Mouse (Mus musculus): ENCODE results near the gene CN725425. TPM values are rescaled to one million over a fixed set of nuclear protein-coding genes. Genes with fewer than 3 reads are reported as not detected.
A peak's percentile ranks its signal among the peaks of the same experiment; 100 is the strongest.

Gene CN725425
- not detected in 2 replicates for polyA plus RNA-seq (2015; fragmentation: Nextera tagmentation; extraction: Ambion mirVana)

- no peaks in the 10 kb centered on the region for H3K36me3 ChIP-seq (replicated peaks)
- ATAC-seq (replicated peaks), result no peak
- H3K27ac ChIP-seq, result no peak within 1 kb of the TSS
- no peak within 1 kb of the TSS for H3K4me2 ChIP-seq
- no peaks in the 10 kb centered on the region for H3K27me3 ChIP-seq (replicated peaks)
- no peak within 1 kb of the TSS for H3K9ac ChIP-seq
- H3K9me3 ChIP-seq, result no peaks in the 10 kb centered on the region
- H3K4me1 ChIP-seq, result no peaks in the 10 kb centered on the region
- H3K4me3 ChIP-seq, result no peak within 1 kb of the TSS
- WGBS, result 93% methylated on average over 30 of the region's 30 CpGs
These were observed at the start of gene CN725425 for GRCm38 (mm10) chr15:91199256-91199905. TSS of gene CN725425 (plus strand) at chr15:91199494.

- 0 out of 2 replicates have a peak, but pooled peaks cover 4% of the 10 kb centered on the region for H3K4me1 ChIP-seq
- H3K9ac ChIP-seq, result no peak overlapping the region
- H3K4me2 ChIP-seq, result no peak overlapping the region
- no peak for ATAC-seq (replicated peaks)
- no peak overlapping the region for H3K27ac ChIP-seq
- H3K4me3 ChIP-seq, result no peak overlapping the region
- WGBS, result 22% methylated on average over 1 of the region's 1 CpGs
- no peaks in the 10 kb centered on the region for H3K9me3 ChIP-seq
- no peaks in the 10 kb centered on the region for H3K27me3 ChIP-seq (replicated peaks)
- 0 out of 2 replicates have a peak, but pooled peaks cover 9% of the 10 kb centered on the region for H3K36me3 ChIP-seq (replicated peaks)
These were observed 46.7 kb upstream of the CN725425 start for GRCm38 (mm10) chr15:91152592-91152991.

- Histone ChIP-seq H3K27ac (no peak overlapping the region), H3K4me3 (no peak overlapping the region), H3K27me3 (replicated peaks) (no peaks in the 10 kb centered on the region), H3K4me2 (no peak overlapping the region), H3K9ac (no peak overlapping the region), H3K36me3 (replicated peaks) (0 out of 2 replicates have a peak, but pooled peaks cover 9% of the 10 kb centered on the region), H3K9me3 (no peaks in the 10 kb centered on the region), H3K4me1 (0 out of 2 replicates have a peak, but pooled peaks cover 4% of the 10 kb centered on the region)
- ATAC-seq (replicated peaks), result no peak
- 68% methylated on average over 3 of the region's 3 CpGs for WGBS
These were observed 46.0 kb upstream of the CN725425 start for GRCm38 (mm10) chr15:91153311-91153710.

GRCm38 (mm10) chr15:91161153-91161552 lies 38.1 kb upstream of the CN725425 start:
- 95% methylated on average over 5 of the region's 5 CpGs for WGBS
- no peak overlapping the region for H3K9ac ChIP-seq
- H3K27me3 ChIP-seq (replicated peaks), result no peaks in the 10 kb centered on the region
- H3K9me3 ChIP-seq, result no peaks in the 10 kb centered on the region
- H3K4me1 ChIP-seq, result peaks cover 4% of the 10 kb centered on the region; the same call in 1 of the 2 replicates
- H3K4me3 ChIP-seq, result no peak overlapping the region
- H3K4me2 ChIP-seq, result no peak overlapping the region
- H3K36me3 ChIP-seq (replicated peaks), result 0 out of 2 replicates have a peak, but pooled peaks cover 2% of the 10 kb centered on the region
- H3K27ac ChIP-seq, result no peak overlapping the region
- ATAC-seq (replicated peaks), result no peak

- WGBS, result 97% methylated on average over 2 of the region's 2 CpGs
- Histone ChIP-seq H3K4me1 (peaks cover 4% of the 10 kb centered on the region; the same call in 1 of the 2 replicates), H3K36me3 (replicated peaks) (no peaks in the 10 kb centered on the region), H3K4me3 (no peak overlapping the region), H3K4me2 (no peak overlapping the region), H3K9me3 (no peaks in the 10 kb centered on the region), H3K27ac (no peak overlapping the region), H3K27me3 (replicated peaks) (no peaks in the 10 kb centered on the region), H3K9ac (no peak overlapping the region)
- no peak for ATAC-seq (replicated peaks)
These were observed 35.8 kb upstream of the CN725425 start for GRCm38 (mm10) chr15:91163454-91163853.

GRCm38 (mm10) chr15:91165021-91165420 lies 34.3 kb upstream of the CN725425 start:
- H3K9me3 ChIP-seq, result no peaks in the 10 kb centered on the region
- no peak overlapping the region for H3K27ac ChIP-seq
- H3K36me3 ChIP-seq (replicated peaks), result no peaks in the 10 kb centered on the region
- no peak overlapping the region for H3K4me2 ChIP-seq
- peaks cover 4% of the 10 kb centered on the region; the same call in 1 of the 2 replicates for H3K4me1 ChIP-seq
- H3K9ac ChIP-seq, result no peak overlapping the region
- 3% methylated on average over 5 of the region's 5 CpGs for WGBS
- ATAC-seq (replicated peaks), result peak; percentile 45; the same call in 1 of the 2 replicates
- no peak overlapping the region for H3K4me3 ChIP-seq
- no peaks in the 10 kb centered on the region for H3K27me3 ChIP-seq (replicated peaks)

GRCm38 (mm10) chr15:91167850-91168562 lies 31.3 kb upstream of the CN725425 start:
- 91% methylated on average over 13 of the region's 13 CpGs for WGBS
- ATAC-seq (replicated peaks), result no peak

GRCm38 (mm10) chr15:91170602-91171328 lies 28.5 kb upstream of the CN725425 start:
- no peaks in the 10 kb centered on the region for H3K36me3 ChIP-seq (replicated peaks)
- ATAC-seq (replicated peaks), result no peak
- no peaks in the 10 kb centered on the region for H3K9me3 ChIP-seq
- H3K4me3 ChIP-seq, result no peak overlapping the region
- no peak overlapping the region for H3K9ac ChIP-seq
- WGBS, result 54% methylated on average over 9 of the region's 9 CpGs
- no peak overlapping the region for H3K27ac ChIP-seq
- no peak overlapping the region for H3K4me2 ChIP-seq
- H3K4me1 ChIP-seq, result no peaks in the 10 kb centered on the region
- H3K27me3 ChIP-seq (replicated peaks), result no peaks in the 10 kb centered on the region

More at GRCm38 (mm10) chr15:91167850-91168562, 31.3 kb upstream of the CN725425 start:
- Histone ChIP-seq H3K27me3 (replicated peaks) (no peaks in the 10 kb centered on the region), H3K9ac (no peak overlapping the region), H3K36me3 (replicated peaks) (no peaks in the 10 kb centered on the region), H3K9me3 (no peaks in the 10 kb centered on the region), H3K27ac (no peak overlapping the region), H3K4me2 (no peak overlapping the region), H3K4me3 (no peak overlapping the region), H3K4me1 (peaks cover 4% of the 10 kb centered on the region; the same call in 1 of the 2 replicates)

GRCm38 (mm10) chr15:91171332-91171731 lies 28.0 kb upstream of the CN725425 start:
- WGBS, result 79% methylated on average over 4 of the region's 4 CpGs
- Histone ChIP-seq H3K4me2 (no peak overlapping the region), H3K9me3 (no peaks in the 10 kb centered on the region), H3K27me3 (replicated peaks) (no peaks in the 10 kb centered on the region), H3K36me3 (replicated peaks) (no peaks in the 10 kb centered on the region), H3K27ac (no peak overlapping the region), H3K4me3 (no peak overlapping the region), H3K4me1 (no peaks in the 10 kb centered on the region), H3K9ac (no peak overlapping the region)
- no peak for ATAC-seq (replicated peaks)

- H3K36me3 ChIP-seq (replicated peaks), result no peaks in the 10 kb centered on the region
- no peak overlapping the region for H3K4me2 ChIP-seq
- H3K27ac ChIP-seq, result no peak overlapping the region
- no peak overlapping the region for H3K9ac ChIP-seq
- H3K9me3 ChIP-seq, result no peaks in the 10 kb centered on the region
- no peak for ATAC-seq (replicated peaks)
- 76% methylated on average over 4 of the region's 4 CpGs for WGBS
- no peaks in the 10 kb centered on the region for H3K27me3 ChIP-seq (replicated peaks)
- H3K4me1 ChIP-seq, result no peaks in the 10 kb centered on the region
- no peak overlapping the region for H3K4me3 ChIP-seq
These were observed 27.1 kb upstream of the CN725425 start for GRCm38 (mm10) chr15:91172193-91172592.

- H3K4me2 ChIP-seq, result no peak overlapping the region
- H3K27me3 ChIP-seq (replicated peaks), result no peaks in the 10 kb centered on the region
- no peak overlapping the region for H3K9ac ChIP-seq
- WGBS, result 89% methylated on average over 9 of the region's 9 CpGs
- no peaks in the 10 kb centered on the region for H3K9me3 ChIP-seq
- H3K4me1 ChIP-seq, result 0 out of 2 replicates have a peak, but pooled peaks cover 4% of the 10 kb centered on the region
- ATAC-seq (replicated peaks), result no peak
- no peak overlapping the region for H3K27ac ChIP-seq
- H3K4me3 ChIP-seq, result no peak overlapping the region
- H3K36me3 ChIP-seq (replicated peaks), result no peaks in the 10 kb centered on the region
These were observed 20.5 kb upstream of the CN725425 start for GRCm38 (mm10) chr15:91178656-91179314.

Measured in midbrain, embryonic 15.5 days (tissue).